Mouse (Mus musculus) ES-Bruce4 (cell line): ENCODE data around the gene Naa40. TPM values are rescaled to one million over a fixed set of nuclear protein-coding genes. Genes with fewer than 3 reads are reported as not detected.

Experiments
- H3K27ac ChIP-seq: 2 replicates; pipeline ENCODE4 v1.5.1; 2012; ENCODE audit warnings: low read length, inconsistent platforms; ENCODE audit not compliant: insufficient read depth
- H3K27me3 ChIP-seq: 2 replicates; pipeline ENCODE4 v1.6.1; 2012; ENCODE audit warnings: mild to moderate bottlenecking, low read length, inconsistent platforms; ENCODE audit not compliant: control insufficient read depth, poor library complexity, insufficient read depth, severe bottlenecking
- H3K36me3 ChIP-seq: 2 replicates; pipeline ENCODE4 v1.6.1; 2012; ENCODE audit warnings: inconsistent platforms, mild to moderate bottlenecking, low read length, moderate library complexity; ENCODE audit not compliant: control insufficient read depth, poor library complexity, insufficient read depth, severe bottlenecking
- H3K4me1 ChIP-seq: one replicate; pipeline ENCODE4 v1.8.1; 2011; ENCODE audit warnings: low read length; ENCODE audit not compliant: control insufficient read depth, insufficient read depth
- H3K4me3 ChIP-seq: 2 replicates; pipeline ENCODE4 v1.5.1; 2011; ENCODE audit warnings: low read depth, mild to moderate bottlenecking, low read length
- H3K9ac ChIP-seq: 2 replicates; pipeline ENCODE4 v1.6.1; 2012; ENCODE audit warnings: low read depth, mild to moderate bottlenecking, inconsistent platforms; ENCODE audit not compliant: poor library complexity, severe bottlenecking
- H3K9me3 ChIP-seq: replicated peaks from 2 replicates; pipeline ENCODE4 v1.6.1; 2012; ENCODE audit warnings: mild to moderate bottlenecking, low read length, inconsistent platforms; ENCODE audit not compliant: control insufficient read depth, poor library complexity, insufficient read depth, severe bottlenecking
- CTCF ChIP-seq: IDR thresholded peaks from one replicate; pipeline ENCODE4 v1.8.1; 2011; ENCODE audit warnings: low read depth, low read length
- EP300 ChIP-seq: IDR thresholded peaks from 2 replicates; pipeline ENCODE4 v1.6.1; 2011; ENCODE audit warnings: low read depth, low read length; ENCODE audit not compliant: insufficient read depth
- POLR2A ChIP-seq: IDR thresholded peaks from one replicate; pipeline ENCODE4 v1.8.1; 2011; ENCODE audit warnings: low read length; ENCODE audit not compliant: insufficient read depth
- polyA plus RNA-seq: library from polyadenylated mRNA; stranded (reverse); fragments of >200 nt; gene quantifications from 2 replicates; pipeline ENCODE4 v1.2.4, GENCODE M21; 2011; ENCODE audit warnings: low read depth; ENCODE audit not compliant: missing spikeins, insufficient read depth, insufficient read length

Gene Naa40
- polyA plus RNA-seq, 1 experiment: 41.0 TPM

- H3K9ac ChIP-seq: no peak overlapping the region
- peaks cover 4% of the 10 kb centered on the region for H3K4me1 ChIP-seq
- no peaks in the 10 kb centered on the region for H3K27me3 ChIP-seq
These were observed 40.6 kb downstream of the Naa40 start for GRCm38 (mm10) chr19:7200427-7200826.

GRCm38 (mm10) chr19:7199089-7199488, 41.9 kb downstream of the Naa40 start:
- peaks cover 4% of the 10 kb centered on the region for H3K4me1 ChIP-seq
- no peak overlapping the region for H3K9ac ChIP-seq
- TF ChIP-seq POLR2A (no peak), CTCF (no peak), EP300 (no peak)
- H3K9me3 ChIP-seq: no peaks in the 10 kb centered on the region
- no peak overlapping the region for H3K27ac ChIP-seq
- no peak overlapping the region for H3K4me3 ChIP-seq
- no peaks in the 10 kb centered on the region for H3K27me3 ChIP-seq
- peaks cover 40% of the 10 kb centered on the region for H3K36me3 ChIP-seq

More at GRCm38 (mm10) chr19:7200427-7200826, 40.6 kb downstream of the Naa40 start:
- Histone ChIP-seq H3K36me3 (peaks cover 43% of the 10 kb centered on the region), H3K9me3 (no peaks in the 10 kb centered on the region), H3K4me3 (no peak overlapping the region), H3K27ac (no peak overlapping the region)
- TF ChIP-seq POLR2A (no peak), EP300 (no peak)

DNA sequence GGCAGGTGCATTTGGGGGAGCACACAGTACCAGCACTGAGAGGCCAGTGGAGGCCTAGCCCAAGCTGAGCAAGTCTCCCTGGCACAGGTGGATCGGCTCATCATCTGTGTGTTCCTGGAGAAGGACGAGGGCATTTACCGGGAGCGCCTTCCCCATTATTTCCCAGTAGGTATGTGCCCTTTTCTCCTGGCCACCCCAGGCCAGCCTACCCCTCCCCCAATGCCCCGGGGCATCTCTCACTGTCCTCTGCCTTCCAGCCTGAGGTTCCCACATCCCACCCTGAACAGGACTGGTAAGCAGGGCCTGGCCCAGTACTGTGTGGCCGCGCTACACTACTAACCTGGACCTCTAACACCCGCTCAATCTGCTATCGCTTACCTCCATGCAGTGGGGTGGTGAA, 43.5 kb downstream of the Naa40 start:
- TF ChIP-seq CTCF: no peak
- no peak for TF ChIP-seq EP300
- no peak for TF ChIP-seq POLR2A
- H3K4me3 ChIP-seq: no peak overlapping the region
- no peak overlapping the region for H3K9ac ChIP-seq
- no peak overlapping the region for H3K27ac ChIP-seq
- H3K9me3 ChIP-seq: no peaks in the 10 kb centered on the region
- H3K27me3 ChIP-seq: no peaks in the 10 kb centered on the region
- H3K4me1 ChIP-seq: peaks cover 4% of the 10 kb centered on the region
- peaks cover 25% of the 10 kb centered on the region for H3K36me3 ChIP-seq

GRCm38 (mm10) chr19:7196741-7197270, 44.2 kb downstream of the Naa40 start:
- peaks cover 24% of the 10 kb centered on the region for H3K36me3 ChIP-seq
- H3K27ac ChIP-seq: no peak overlapping the region
- H3K27me3 ChIP-seq: no peaks in the 10 kb centered on the region
- peaks cover 4% of the 10 kb centered on the region for H3K4me1 ChIP-seq
- H3K9ac ChIP-seq: no peak overlapping the region
- no peak overlapping the region for H3K4me3 ChIP-seq
- no peaks in the 10 kb centered on the region for H3K9me3 ChIP-seq
- TF ChIP-seq CTCF (no peak), EP300 (0 out of 2 replicates have a peak, but pooled peaks have one; percentile 17), POLR2A (no peak)

GRCm38 (mm10) chr19:7195900-7196728, 44.9 kb downstream of the Naa40 start:
- H3K27ac ChIP-seq: no peak overlapping the region
- peak; percentile 81 for TF ChIP-seq CTCF
- no peak for TF ChIP-seq POLR2A
- no peak for TF ChIP-seq EP300
- no peak overlapping the region for H3K9ac ChIP-seq
- H3K4me1 ChIP-seq: peaks cover 4% of the 10 kb centered on the region
- H3K9me3 ChIP-seq: no peaks in the 10 kb centered on the region
- no peaks in the 10 kb centered on the region for H3K27me3 ChIP-seq
- peaks cover 23% of the 10 kb centered on the region for H3K36me3 ChIP-seq
- no peak overlapping the region for H3K4me3 ChIP-seq

DNA sequence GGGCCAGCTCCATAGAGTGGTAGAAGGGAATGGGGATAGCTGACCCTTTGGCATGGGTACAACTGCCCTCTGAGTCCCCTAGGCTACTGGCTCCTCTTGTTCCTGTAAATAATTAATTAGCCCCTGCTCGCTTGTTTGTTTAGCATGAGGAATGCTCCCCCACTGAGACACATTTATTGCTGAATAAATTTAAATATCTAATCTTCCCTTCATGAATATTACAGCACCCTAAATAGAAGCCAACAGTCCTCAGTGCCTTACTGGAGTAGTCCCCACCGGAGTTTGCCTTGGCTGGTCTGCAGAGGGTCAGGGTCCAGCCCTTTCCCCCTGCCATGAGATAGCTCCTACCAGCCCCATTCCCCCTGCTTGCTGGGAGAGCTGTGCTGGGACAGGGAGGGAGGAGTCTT, 48.4 kb downstream of the Naa40 start:
- Histone ChIP-seq H3K9ac (no peak overlapping the region), H3K36me3 (no peaks in the 10 kb centered on the region), H3K4me1 (peaks cover 5% of the 10 kb centered on the region), H3K4me3 (no peak overlapping the region), H3K27me3 (no peaks in the 10 kb centered on the region), H3K27ac (no peak overlapping the region), H3K9me3 (no peaks in the 10 kb centered on the region)
- TF ChIP-seq EP300 (no peak), POLR2A (no peak), CTCF (no peak)
